Mouse (Mus musculus) lung, embryonic 14.5 days (tissue): ENCODE results near the gene Sdad1. TPM values are rescaled to one million over a fixed set of nuclear protein-coding genes. Genes with fewer than 3 reads are reported as not detected.

ENCODE experiments used
- ATAC-seq: fragments of 200-750 bp; cut with Nextera tagmentation; 2 replicates; pipeline ENCODE4 v1.8.0; 2017; ENCODE audit warnings: mild to moderate bottlenecking, moderate TSS enrichment, moderate library complexity; ENCODE audit not compliant: insufficient read depth
- DNase-seq: peaks from one replicate; pipeline ENCODE4 v3.0.0-alpha.2; 2015
- H3K27ac ChIP-seq: fragments of 300-500 bp; sonication (generic); 2 replicates; pipeline ENCODE4 v1.5.1; 2014; ENCODE audit warnings: low read depth, mild to moderate bottlenecking, moderate library complexity
- H3K27me3 ChIP-seq: fragments of 300-500 bp; sonication (generic); 2 replicates; pipeline ENCODE4 v1.6.1; 2014; ENCODE audit warnings: low read length, control low read depth; ENCODE audit not compliant: insufficient read depth
- H3K36me3 ChIP-seq: fragments of 300-500 bp; sonication (generic); 2 replicates; pipeline ENCODE4 v1.6.1; 2014; ENCODE audit warnings: control low read depth; ENCODE audit not compliant: insufficient read depth
- H3K4me1 ChIP-seq: fragments of 300-500 bp; sonication (generic); 2 replicates; pipeline ENCODE4 v1.6.1; 2014; ENCODE audit warnings: antibody characterized with exemption, control low read depth; ENCODE audit not compliant: insufficient read depth
- H3K4me2 ChIP-seq: fragments of 300-500 bp; sonication (generic); 2 replicates; pipeline ENCODE4 v1.6.1; 2014; ENCODE audit warnings: mild to moderate bottlenecking
- H3K4me3 ChIP-seq: fragments of 300-500 bp; sonication (generic); 2 replicates; pipeline ENCODE4 v1.5.1; 2014; ENCODE audit warnings: low read depth, low read length
- H3K9ac ChIP-seq: fragments of 300-500 bp; sonication (generic); 2 replicates; pipeline ENCODE4 v1.6.1; 2014
- H3K9me3 ChIP-seq: fragments of 300-500 bp; sonication (generic); 2 replicates; pipeline ENCODE4 v1.6.1; 2016; ENCODE audit warnings: low read depth, low read length, control low read depth
- CTCF ChIP-seq: IDR thresholded peaks from 2 replicates; pipeline ENCODE4 v1.5.1; 2016; ENCODE audit warnings: antibody characterized with exemption, low read depth
- WGBS: fragments of 180-500 bp; shearing (Covaris S2); extraction: QIAGEN DNeasy Blood & Tissue Kit; methylation state at CpG from one replicate; pipeline ENCODE4 v1.1.7; 2014; 5-methylcytosine and 5-hydroxymethylcytosine counted together
- polyA plus RNA-seq: library from polyadenylated mRNA; unstranded; fragments of >200 nt; fragmentation: Nextera tagmentation; extraction: Ambion mirVana; gene quantifications from 2 replicates; pipeline ENCODE4 v1.2.1, GENCODE M21; 2014

The Sdad1 gene
- polyA plus RNA-seq, 1 experiment from 2014 or later: 45.3 TPM

DNA sequence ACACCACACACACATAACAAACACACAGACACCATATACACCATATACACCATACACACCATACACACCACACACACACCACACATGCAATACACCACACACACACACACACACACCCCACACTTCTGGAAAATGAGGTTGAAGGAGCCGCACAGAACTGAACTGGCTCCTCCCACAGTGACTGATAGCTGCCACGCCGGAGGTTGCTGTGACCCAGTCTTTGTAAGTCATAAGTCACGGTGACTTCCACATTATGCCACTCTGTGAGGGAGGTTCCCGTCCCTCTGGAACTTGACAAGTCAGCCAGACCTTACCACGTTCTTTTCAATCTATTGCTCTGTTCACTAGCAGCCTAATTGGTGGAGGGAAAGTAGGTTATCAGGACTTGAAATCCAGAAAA, 55.8 kb downstream of the Sdad1 start:
- no peak overlapping the region for H3K4me3 ChIP-seq
- no peaks in the 10 kb centered on the region for H3K4me1 ChIP-seq
- no peaks in the 10 kb centered on the region for H3K27me3 ChIP-seq
- TF ChIP-seq CTCF: no peak
- H3K9me3 ChIP-seq: no peaks in the 10 kb centered on the region
- no peak for DNase-seq
- H3K36me3 ChIP-seq: no peaks in the 10 kb centered on the region
- no peak overlapping the region for H3K4me2 ChIP-seq
- ATAC-seq: no peak
- H3K27ac ChIP-seq: no peak overlapping the region
- 65% methylated on average over 6 of the region's 6 CpGs for WGBS
- H3K9ac ChIP-seq: no peak overlapping the region

DNA sequence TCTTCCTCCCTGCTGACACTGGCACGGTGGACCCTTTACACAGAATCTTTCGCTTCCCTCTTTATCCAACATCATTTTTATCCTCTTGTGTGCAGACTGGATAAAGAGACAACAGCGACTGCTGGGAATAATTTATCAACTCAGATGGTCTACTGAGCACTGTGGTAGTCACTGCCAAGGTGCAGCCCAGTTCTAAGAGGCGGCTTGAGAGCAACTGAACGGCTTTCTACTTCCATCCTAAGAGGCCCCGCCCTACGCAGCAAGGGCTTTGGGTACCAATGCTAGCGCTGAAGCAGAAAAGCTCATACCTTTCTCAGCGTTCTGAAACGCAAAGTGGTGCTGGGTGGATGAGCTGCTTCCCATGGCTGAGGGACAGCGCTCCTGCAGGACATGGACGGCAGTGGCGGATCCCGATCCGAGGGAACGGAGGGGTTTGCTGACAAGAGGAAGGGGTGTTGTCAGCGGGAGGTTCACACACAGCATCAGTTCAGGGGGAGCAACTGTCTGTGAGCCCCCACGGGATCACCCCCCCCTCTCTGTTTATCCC, 57.4 kb downstream of the Sdad1 start:
- DNase-seq (peak; percentile 53), ATAC-seq (0 out of 2 replicates have a peak, but pooled peaks have one; percentile 65)
- TF ChIP-seq CTCF: peak; percentile 65
- Histone ChIP-seq H3K4me2 (0 out of 2 replicates have a peak overlapping the region, but pooled peaks have one; percentile 20), H3K4me3 (no peak overlapping the region), H3K9ac (no peak overlapping the region), H3K27ac (no peak overlapping the region), H3K9me3 (no peaks in the 10 kb centered on the region), H3K27me3 (no peaks in the 10 kb centered on the region), H3K36me3 (no peaks in the 10 kb centered on the region), H3K4me1 (no peaks in the 10 kb centered on the region)
- WGBS: 20% methylated on average over 18 of the region's 18 CpGs

GRCm38 (mm10) chr5:92252031-92252430, 58.2 kb downstream of the Sdad1 start:
- H3K27ac ChIP-seq: no peak overlapping the region
- H3K4me3 ChIP-seq: no peak overlapping the region
- H3K36me3 ChIP-seq: no peaks in the 10 kb centered on the region
- no peaks in the 10 kb centered on the region for H3K4me1 ChIP-seq
- no peak overlapping the region for H3K9ac ChIP-seq
- no peak overlapping the region for H3K4me2 ChIP-seq
- no peaks in the 10 kb centered on the region for H3K9me3 ChIP-seq
- H3K27me3 ChIP-seq: no peaks in the 10 kb centered on the region
- no peak for TF ChIP-seq CTCF
- WGBS: 85% methylated on average over 6 of the region's 6 CpGs
- DNase-seq (no peak), ATAC-seq (no peak)

- Histone ChIP-seq H3K4me3 (no peak overlapping the region), H3K27ac (no peak overlapping the region), H3K9ac (no peak overlapping the region), H3K9me3 (no peaks in the 10 kb centered on the region), H3K36me3 (no peaks in the 10 kb centered on the region), H3K4me1 (no peaks in the 10 kb centered on the region), H3K27me3 (no peaks in the 10 kb centered on the region), H3K4me2 (no peak overlapping the region)
- WGBS: 79% methylated on average over 11 of the region's 11 CpGs
- no peak for ATAC-seq
- TF ChIP-seq CTCF: no peak
- no peak for DNase-seq
Measured at GRCm38 (mm10) chr5:92248614-92249013, 61.7 kb downstream of the Sdad1 start.

- DNase-seq: no peak
- H3K4me3 ChIP-seq: no peak overlapping the region
- H3K4me2 ChIP-seq: no peak overlapping the region
- H3K27me3 ChIP-seq: no peaks in the 10 kb centered on the region
- no peak overlapping the region for H3K27ac ChIP-seq
- TF ChIP-seq CTCF: no peak
- no peaks in the 10 kb centered on the region for H3K9me3 ChIP-seq
- H3K36me3 ChIP-seq: no peaks in the 10 kb centered on the region
- ATAC-seq: no peak
- no peaks in the 10 kb centered on the region for H3K4me1 ChIP-seq
- WGBS: 91% methylated on average over 9 of the region's 9 CpGs
- no peak overlapping the region for H3K9ac ChIP-seq
Measured at GRCm38 (mm10) chr5:92245483-92245882, 64.8 kb downstream of the Sdad1 start.

- 90% methylated on average over 2 of the region's 2 CpGs for WGBS
- TF ChIP-seq CTCF: no peak
- no peak for ATAC-seq
Measured at GRCm38 (mm10) chr5:92244900-92245299, 65.4 kb downstream of the Sdad1 start.

DNA sequence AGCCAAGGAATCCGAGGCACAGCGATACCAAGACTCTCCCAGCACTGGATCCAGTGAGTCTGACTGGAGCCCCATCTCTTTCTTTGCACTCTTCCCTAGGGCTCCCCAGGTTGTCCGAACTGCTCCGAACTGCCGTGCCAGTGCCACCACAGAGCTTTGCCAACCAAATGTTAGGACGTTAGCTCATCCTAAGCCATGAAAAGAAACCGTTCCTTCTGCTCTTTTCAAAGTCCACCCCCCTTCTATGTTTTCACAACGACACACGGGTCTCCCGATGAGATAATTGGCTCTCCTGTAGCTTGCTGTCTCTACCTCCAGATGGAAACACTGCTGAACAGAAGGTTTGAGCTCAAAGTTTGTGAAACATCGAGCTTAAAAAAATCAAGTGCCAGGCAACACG, 69.5 kb downstream of the Sdad1 start:
- no peaks in the 10 kb centered on the region for H3K36me3 ChIP-seq

More at GRCm38 (mm10) chr5:92244900-92245299, 65.4 kb downstream of the Sdad1 start:
- no peak overlapping the region for H3K4me3 ChIP-seq
- no peaks in the 10 kb centered on the region for H3K36me3 ChIP-seq
- no peaks in the 10 kb centered on the region for H3K9me3 ChIP-seq
- H3K27me3 ChIP-seq: no peaks in the 10 kb centered on the region
- DNase-seq: no peak
- H3K9ac ChIP-seq: no peak overlapping the region
- no peak overlapping the region for H3K4me2 ChIP-seq
- no peak overlapping the region for H3K27ac ChIP-seq
- no peaks in the 10 kb centered on the region for H3K4me1 ChIP-seq

More for the DNA sequence above, 69.5 kb downstream of the Sdad1 start:
- no peak for TF ChIP-seq CTCF
- H3K27ac ChIP-seq: no peak overlapping the region
- 89% methylated on average over 12 of the region's 12 CpGs for WGBS
- no peak overlapping the region for H3K4me3 ChIP-seq
- H3K9ac ChIP-seq: no peak overlapping the region
- H3K27me3 ChIP-seq: no peaks in the 10 kb centered on the region
- no peak overlapping the region for H3K4me2 ChIP-seq
- DNase-seq (no peak), ATAC-seq (no peak)
- H3K4me1 ChIP-seq: no peaks in the 10 kb centered on the region
- H3K9me3 ChIP-seq: no peaks in the 10 kb centered on the region
